Mouse (Mus musculus) CH12.LX (cell line): ENCODE results near the gene Gm37240. TPM values are rescaled to one million over a fixed set of nuclear protein-coding genes. Genes with fewer than 3 reads are reported as not detected.

Experiments used
- DNase-seq: peaks from one replicate; pipeline ENCODE4 v3.0.0-alpha.2; 2013; ENCODE audit errors: extremely low read depth
- H3K27ac ChIP-seq: 2 replicates; pipeline ENCODE4 v1.5.1; 2012; ENCODE audit warnings: low read depth, mild to moderate bottlenecking, control low read depth, moderate library complexity; ENCODE audit not compliant: insufficient read depth
- H3K27me3 ChIP-seq: replicated peaks from 2 replicates; pipeline ENCODE3; 2012; ENCODE audit warnings: inconsistent platforms
- H3K36me3 ChIP-seq, 2 experiments: replicated peaks in 1 of 2; 2 replicates each; pipeline versions ENCODE3 to v1.6.1; 2012; ENCODE audit warnings: inconsistent platforms in 1 of 2, low read length in 1 of 2, mild to moderate bottlenecking in 1 of 2, mixed read lengths in 1 of 2, moderate library complexity in 1 of 2; ENCODE audit not compliant: control insufficient read depth in 1 of 2, insufficient read depth in 1 of 2
- H3K4me1 ChIP-seq, 2 experiments: 2 replicates each; pipeline ENCODE4 v1.6.1; 2012; ENCODE audit warnings: inconsistent platforms in 1 of 2, moderate library complexity in 1 of 2; ENCODE audit not compliant: insufficient read depth in 2 of 2, control insufficient read depth in 1 of 2
- H3K4me2 ChIP-seq: 2 replicates; pipeline ENCODE4 v1.6.1; 2012; ENCODE audit warnings: low read depth, mild to moderate bottlenecking, control low read depth; ENCODE audit not compliant: poor library complexity, insufficient read depth, severe bottlenecking
- H3K4me3 ChIP-seq, 3 experiments: fragments of 150-350 bp in 1 of 3; sonication (generic) in 1 of 3; replicated peaks in 1 of 3; 2 replicates each; pipeline versions ENCODE3 to v1.5.1; 2011 to 2012; ENCODE audit warnings: low read depth in 2 of 3, low read length in 2 of 3, mild to moderate bottlenecking in 2 of 3, moderate library complexity in 2 of 3, control low read depth in 1 of 3, improper control_type of control experiment in 1 of 3, inconsistent platforms in 1 of 3, mixed read lengths in 1 of 3; ENCODE audit not compliant: poor library complexity in 1 of 3
- H3K79me2 ChIP-seq: replicated peaks from 2 replicates; pipeline ENCODE4 v1.6.1; 2012; ENCODE audit warnings: mild to moderate bottlenecking, moderate library complexity; ENCODE audit not compliant: control insufficient read depth, poor library complexity, insufficient read depth, severe bottlenecking; ENCODE audit errors: extremely low read depth
- H3K9ac ChIP-seq: 2 replicates; pipeline ENCODE4 v1.6.1; 2012; ENCODE audit warnings: low read depth, mild to moderate bottlenecking, control low read depth, moderate library complexity; ENCODE audit not compliant: insufficient read depth
- H3K9me3 ChIP-seq: replicated peaks from 2 replicates; pipeline ENCODE3; 2012; ENCODE audit warnings: low read length, inconsistent platforms, mixed read lengths
- BHLHE40 ChIP-seq: IDR thresholded peaks from 2 replicates; pipeline ENCODE4 v1.6.1; 2011; ENCODE audit warnings: mild to moderate bottlenecking, low read depth, low read length, improper control_type of control experiment
- CHD1 ChIP-seq: IDR thresholded peaks from 2 replicates; pipeline ENCODE4 v1.6.1; 2012; ENCODE audit warnings: low read depth, low read length, improper control_type of control experiment, inconsistent platforms
- CHD2 ChIP-seq: IDR thresholded peaks from 2 replicates; pipeline ENCODE4 v1.6.1; 2011; ENCODE audit warnings: low read length, improper control_type of control experiment
- E2F4 ChIP-seq: IDR thresholded peaks from 2 replicates; pipeline ENCODE4 v1.6.1; 2011; ENCODE audit warnings: low read depth, low read length, improper control_type of control experiment; ENCODE audit not compliant: insufficient replicate concordance
- ELF1 ChIP-seq: IDR thresholded peaks from 2 replicates; pipeline ENCODE4 v1.6.1; 2014; ENCODE audit warnings: low read depth, mild to moderate bottlenecking, inconsistent platforms, low read length, improper control_type of control experiment
- ETS1 ChIP-seq: conservative IDR thresholded peaks from 2 replicates; pipeline ENCODE4 v1.6.1; 2012; ENCODE audit warnings: low read depth, mild to moderate bottlenecking, inconsistent platforms, low read length, improper control_type of control experiment, moderate library complexity
- IRF4 ChIP-seq: IDR thresholded peaks from 2 replicates; pipeline ENCODE4 v1.6.1; 2014; ENCODE audit warnings: low read depth, mild to moderate bottlenecking, inconsistent platforms, low read length, improper control_type of control experiment
- JUND ChIP-seq: conservative IDR thresholded peaks from 2 replicates; pipeline ENCODE4 v1.6.1; 2011; ENCODE audit warnings: low read depth, low read length, improper control_type of control experiment
- KAT2A ChIP-seq: IDR thresholded peaks from 2 replicates; pipeline ENCODE4 v1.6.1; 2012; ENCODE audit warnings: low read length, improper control_type of control experiment, inconsistent platforms; ENCODE audit not compliant: insufficient replicate concordance
- MAFK ChIP-seq: IDR thresholded peaks from 2 replicates; pipeline ENCODE4 v1.6.1; 2011; ENCODE audit warnings: low read length, improper control_type of control experiment; ENCODE audit not compliant: insufficient replicate concordance
- MAZ ChIP-seq: IDR thresholded peaks from 2 replicates; pipeline ENCODE4 v1.6.1; 2012; ENCODE audit warnings: low read depth, mild to moderate bottlenecking, inconsistent platforms, low read length, improper control_type of control experiment, moderate library complexity
- MEF2A ChIP-seq: IDR thresholded peaks from 2 replicates; pipeline ENCODE4 v1.6.1; 2014; ENCODE audit warnings: low read depth, mild to moderate bottlenecking, inconsistent platforms, low read length, improper control_type of control experiment, borderline replicate concordance
- MYC ChIP-seq: IDR thresholded peaks from 2 replicates; pipeline ENCODE4 v1.6.1; 2011; ENCODE audit warnings: low read depth, mild to moderate bottlenecking, improper control_type of control experiment, low read length
- NELFE ChIP-seq: IDR thresholded peaks from 2 replicates; pipeline ENCODE4 v1.6.1; 2011; ENCODE audit warnings: low read depth, low read length, improper control_type of control experiment
- NRF1 ChIP-seq: IDR thresholded peaks from 2 replicates; pipeline ENCODE4 v1.6.1; 2014; ENCODE audit warnings: low read depth, mild to moderate bottlenecking, inconsistent platforms, low read length, improper control_type of control experiment, moderate library complexity
- PAX5 ChIP-seq: IDR thresholded peaks from 2 replicates; pipeline ENCODE4 v1.6.1; 2012; ENCODE audit warnings: low read length, inconsistent platforms, mixed read lengths
- POLR2AphosphoS2 ChIP-seq: IDR thresholded peaks from 2 replicates; pipeline ENCODE4 v1.6.1; 2011; ENCODE audit warnings: low read depth, low read length, improper control_type of control experiment
- RAD21 ChIP-seq: IDR thresholded peaks from 2 replicates; pipeline ENCODE4 v1.6.1; 2011; ENCODE audit warnings: low read depth, mild to moderate bottlenecking, low read length, improper control_type of control experiment, moderate library complexity
- SMC3 ChIP-seq: IDR thresholded peaks from 2 replicates; pipeline ENCODE4 v1.6.1; 2011; ENCODE audit warnings: low read depth, low read length, improper control_type of control experiment
- TBP ChIP-seq: conservative IDR thresholded peaks from 2 replicates; pipeline ENCODE4 v1.6.1; 2011; ENCODE audit warnings: low read depth, low read length, improper control_type of control experiment
- TCF12 ChIP-seq: IDR thresholded peaks from 2 replicates; pipeline ENCODE4 v1.6.1; 2014; ENCODE audit warnings: low read depth, mild to moderate bottlenecking, inconsistent platforms, low read length, improper control_type of control experiment
- USF1 ChIP-seq: IDR thresholded peaks from 2 replicates; pipeline ENCODE4 v1.6.1; 2014; ENCODE audit warnings: low read depth, mild to moderate bottlenecking, inconsistent platforms, low read length, improper control_type of control experiment
- USF2 ChIP-seq: conservative IDR thresholded peaks from 2 replicates; pipeline ENCODE4 v1.6.1; 2011; ENCODE audit warnings: low read depth, low read length, improper control_type of control experiment
- ZC3H11A ChIP-seq: IDR thresholded peaks from 2 replicates; pipeline ENCODE4 v1.6.1; 2012; ENCODE audit warnings: low read depth, mild to moderate bottlenecking, inconsistent platforms, low read length, improper control_type of control experiment
- dilution Hi-C: fragments of 300-500 bp; cut with MboI; formaldehyde crosslinking; loops from 2 replicates; pipeline ENCODE4 v1.14.3; 2020; ENCODE audit warnings: low sequenced_read_pairs; ENCODE audit not compliant: extremely low pct_unique_long_range_greater_than_20kb, extremely low pct_ligation_motif_present
- in situ Hi-C: fragments of 300-500 bp; cut with MboI; formaldehyde crosslinking; loops from 3 replicates; pipeline ENCODE4 v1.14.3; 2019; ENCODE audit warnings: low sequenced_read_pairs, low pct_ligation_motif_present, low pct_unique_long_range_greater_than_20kb, mixed read lengths
- polyA plus RNA-seq: library from polyadenylated mRNA; unstranded; fragments of >175 nt; gene quantifications from 2 replicates; pipeline ENCODE4 v1.2.1, GENCODE M21; 2012; ENCODE audit warnings: low read depth; ENCODE audit not compliant: insufficient read length
- total RNA-seq, 2 experiments: library from RNA; depleted of rRNA; stranded (reverse); fragments of 300-350 nt in 1 of 2; fragments of >200 nt in 1 of 2; gene quantifications; 2 replicates each; pipeline ENCODE4 v1.2.3; 2012 to 2014

Gene Gm37240
- total and polyA plus RNA-seq, 3 experiments = 0.08 to 0.19 (median 0.14) TPM

DNA sequence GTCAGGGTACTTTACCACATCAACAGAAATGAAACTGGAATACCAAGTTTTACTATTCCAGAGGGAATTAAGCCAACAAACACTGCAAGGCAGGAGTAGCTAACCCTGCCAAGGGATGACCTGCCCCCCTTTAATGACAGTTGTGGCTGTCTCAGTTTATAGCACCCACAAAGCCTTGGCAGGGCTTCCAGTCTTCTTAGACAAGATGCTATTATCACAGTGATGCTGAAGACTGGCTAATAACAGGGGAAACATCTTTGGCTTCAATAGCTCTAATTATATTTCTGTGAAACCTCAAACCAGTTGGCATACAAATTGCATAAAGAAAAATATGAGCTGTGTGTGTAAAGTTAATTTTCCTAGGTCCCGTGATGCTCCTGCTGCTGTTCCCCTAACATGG is 41.0 kb downstream of the Gm37240 start:
- no peak overlapping the region for H3K9ac ChIP-seq
- no peak for TF ChIP-seq ETS1
- no peak for TF ChIP-seq MYC
- no peak for TF ChIP-seq E2F4
- TF ChIP-seq BHLHE40 = no peak
- TF ChIP-seq TBP = no peak
- TF ChIP-seq POLR2AphosphoS2 = no peak
- no peak for TF ChIP-seq NRF1
- no peak for TF ChIP-seq ZC3H11A
- no peak for TF ChIP-seq CHD1
- no peak for TF ChIP-seq USF2
- TF ChIP-seq CHD2 = no peak
- TF ChIP-seq KAT2A = no peak
- no peak for TF ChIP-seq RAD21
- TF ChIP-seq MAFK = no peak
- TF ChIP-seq MEF2A = no peak
- TF ChIP-seq ELF1 = no peak
- TF ChIP-seq USF1 = no peak
- TF ChIP-seq, all 38 proteins: peak for 0

DNA sequence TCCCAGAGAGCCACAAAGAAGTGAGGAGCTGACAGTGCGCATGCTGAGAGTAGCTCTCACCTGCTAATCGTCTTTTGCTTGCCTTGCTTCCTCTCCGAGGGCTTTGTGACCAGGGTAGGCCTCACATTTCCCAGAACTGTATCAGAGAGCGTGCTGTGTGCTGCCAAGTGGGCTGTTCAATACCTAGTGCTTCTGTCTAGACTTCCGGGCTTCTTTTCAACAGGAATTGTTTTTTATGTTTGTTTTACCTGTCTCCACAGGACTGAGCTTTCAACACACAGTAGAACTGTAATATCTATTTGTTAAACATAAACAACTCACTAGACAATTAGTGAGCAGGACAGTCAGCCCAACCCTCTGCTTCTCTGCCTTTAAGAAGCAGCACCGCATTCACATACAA is 42.0 kb downstream of the Gm37240 start:
- Histone ChIP-seq H3K4me2 (no peak overlapping the region), H3K27me3 (no peaks in the 10 kb centered on the region), H3K36me3 (no peaks in the 10 kb centered on the region), H3K4me3 (no peak overlapping the region), H3K9me3 (no peaks in the 10 kb centered on the region), H3K9ac (no peak overlapping the region), H3K4me1 (no peaks in the 10 kb centered on the region), H3K27ac (no peak overlapping the region), H3K79me2 (no peaks in the 10 kb centered on the region)
- no peak for DNase-seq
- in situ Hi-C loops = no loop called here
- TF ChIP-seq USF2 = no peak
- TF ChIP-seq SMC3 = no peak
- TF ChIP-seq PAX5 = no peak
- TF ChIP-seq NELFE = no peak
- no peak for TF ChIP-seq JUND
- TF ChIP-seq RAD21 = no peak
- no peak for TF ChIP-seq CHD1
- TF ChIP-seq MAZ = no peak
- no peak for TF ChIP-seq ETS1
- no peak for TF ChIP-seq E2F4
- no peak for TF ChIP-seq NRF1
- no peak for TF ChIP-seq IRF4
- no peak for TF ChIP-seq KAT2A
- TF ChIP-seq TCF12 = no peak
- dilution Hi-C loops = no loop called here

More for the DNA sequence above, 41.0 kb downstream of the Gm37240 start:
- Histone ChIP-seq H3K4me2 (no peak overlapping the region), H3K27me3 (no peaks in the 10 kb centered on the region), H3K4me3 (no peak overlapping the region), H3K79me2 (no peaks in the 10 kb centered on the region), H3K36me3 (no peaks in the 10 kb centered on the region), H3K27ac (no peak overlapping the region), H3K4me1 (no peaks in the 10 kb centered on the region), H3K9me3 (no peaks in the 10 kb centered on the region)
- in situ Hi-C loops (no loop called here), dilution Hi-C loops (no loop called here)
- DNase-seq = no peak
